In the genomic region with DNA sequence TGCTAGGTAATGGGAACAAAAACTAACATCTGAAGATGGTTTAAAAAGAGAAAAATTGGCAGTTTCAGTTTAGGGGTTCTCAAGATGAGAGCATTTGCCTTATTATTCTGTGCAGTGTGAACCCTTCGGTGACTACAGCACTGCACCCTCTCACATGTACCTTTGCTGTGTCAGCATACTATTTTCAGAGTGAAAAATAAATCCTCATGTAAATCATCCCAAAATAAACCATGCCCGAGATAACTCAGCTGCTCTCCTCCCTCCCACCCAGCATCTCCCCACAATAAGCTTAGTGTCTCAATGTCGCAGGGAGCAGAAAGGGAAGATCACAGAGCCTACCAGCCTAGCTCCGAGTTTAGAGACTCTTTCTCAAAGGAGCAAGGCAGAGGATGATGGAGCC, we compare ENCODE assay signal across 17 mouse cellular contexts.
"Had no signal": no experiment of that assay in that cellular context is flagged by ENCODE, and none has a peak within 500 bp of the region (broad histone marks: within the 10 kb centered on the region; RNA-seq: fewer than 3 reads in every experiment).

No protein-coding gene starts in this region.

- DNase-seq: retina, postnatal 1 day; right cerebral cortex, adult 18-20 months; right cerebral cortex, postnatal 14 days; right cerebral cortex, postnatal 25 days; right cerebral cortex, postnatal 4 days; spleen, adult 18-20 months; thymus, adult 18-20 months; thymus, adult 2 months; thymus, postnatal 14 days; thymus, postnatal 25 days; thymus, postnatal 36 days; thymus, postnatal 4 days had no signal

- H3K27me3 ChIP-seq: neural tube, embryonic 12.5 days; neural tube, embryonic 13.5 days; neural tube, embryonic 15.5 days; stomach, embryonic 15.5 days had no signal

- H3K4me1 ChIP-seq: neural tube, embryonic 12.5 days; neural tube, embryonic 13.5 days; neural tube, embryonic 15.5 days; stomach, embryonic 15.5 days had no signal

- H3K4me3 ChIP-seq: neural tube, embryonic 12.5 days; neural tube, embryonic 13.5 days; neural tube, embryonic 15.5 days; stomach, embryonic 15.5 days had no signal

- H3K36me3 ChIP-seq: neural tube, embryonic 12.5 days; neural tube, embryonic 13.5 days; neural tube, embryonic 15.5 days; stomach, embryonic 15.5 days had no signal

- H3K4me2 ChIP-seq: neural tube, embryonic 12.5 days; neural tube, embryonic 13.5 days; neural tube, embryonic 15.5 days; stomach, embryonic 15.5 days had no signal

- H3K9me3 ChIP-seq: stomach, embryonic 15.5 days had no signal

- H3K27ac ChIP-seq: neural tube, embryonic 12.5 days; neural tube, embryonic 13.5 days; neural tube, embryonic 15.5 days; stomach, embryonic 15.5 days; stomach, postnatal 0 days had no signal

- H3K9ac ChIP-seq: neural tube, embryonic 12.5 days; neural tube, embryonic 13.5 days; neural tube, embryonic 15.5 days; stomach, embryonic 15.5 days had no signal
